ENCODE assay signal across 13 mouse cellular contexts in genomic region chr12:82498701-82499100, GRCm38 (mm10).
"Had no signal": no experiment of that assay in that cellular context is flagged by ENCODE, and none has a peak within 500 bp of the region (broad histone marks: within the 10 kb centered on the region; RNA-seq: fewer than 3 reads in every experiment).

No protein-coding gene starts in this region.

- H3K27me3 ChIP-seq: kidney, embryonic 15.5 days; liver, embryonic 13.5 days; neural tube, embryonic 12.5 days; neural tube, embryonic 15.5 days had no signal

- H3K9me3 ChIP-seq: kidney, embryonic 15.5 days; liver, embryonic 13.5 days; neural tube, embryonic 12.5 days; neural tube, embryonic 15.5 days had no signal

- H3K9ac ChIP-seq: kidney, embryonic 15.5 days; liver, embryonic 13.5 days; neural tube, embryonic 12.5 days; neural tube, embryonic 15.5 days had no signal

- H3K27ac ChIP-seq: kidney, embryonic 15.5 days; liver, embryonic 13.5 days; neural tube, embryonic 12.5 days; neural tube, embryonic 15.5 days had no signal

- H3K4me2 ChIP-seq: liver, embryonic 13.5 days had no signal

- H3K36me3 ChIP-seq: kidney, embryonic 15.5 days; liver, embryonic 13.5 days; neural tube, embryonic 12.5 days; neural tube, embryonic 15.5 days had no signal

- H3K4me1 ChIP-seq: kidney, embryonic 15.5 days; liver, embryonic 13.5 days; neural tube, embryonic 12.5 days had no signal

- H3K4me3 ChIP-seq: liver, embryonic 13.5 days; neural tube, embryonic 12.5 days had no signal

- DNase-seq: kidney, adult 11 months; kidney, adult 8-10 months; left cerebral cortex, postnatal 4 days; liver, embryonic 13.5 days; lung, postnatal 14 days; lung, postnatal 4 days; right cerebral cortex, adult 18-20 months; right cerebral cortex, postnatal 14 days; thymus, adult 18-20 months; thymus, postnatal 36 days had no signal
